Mouse (Mus musculus): ENCODE results near the gene Atp5j2. TPM values are rescaled to one million over a fixed set of nuclear protein-coding genes. Genes with fewer than 3 reads are reported as not detected.
A peak's percentile ranks its signal among the peaks of the same experiment; 100 is the strongest.

Atp5j2 gene
- total and polyA plus RNA-seq, 3 experiments = 493 to 733 (median 543) TPM

GRCm38 (mm10) chr5:145167306-145167661 lies 24.6 kb downstream of the Atp5j2 start:
- peak overlapping the region; percentile 94 for H3K9ac ChIP-seq (ENCODE audit: control insufficient read depth, low read depth, low read length, poor library complexity, severe bottlenecking)
- H3K27ac ChIP-seq (ENCODE audit: control insufficient read depth, low read depth, low read length) = peak overlapping the region; percentile 54
- TF ChIP-seq POLR2AphosphoS5 (IDR thresholded peaks at IDR 0.05; ENCODE audit: borderline replicate concordance, low read depth, low read length) = no peak
- no peak for TF ChIP-seq GABPA (IDR thresholded peaks at IDR 0.05; ENCODE audit: low read depth, low read length)
- TF ChIP-seq POLR2A (IDR thresholded peaks at IDR 0.05; ENCODE audit: control insufficient read depth in 1 of 2, insufficient read depth in 1 of 2, low read depth in 1 of 2, low read length in 2 of 2, poor library complexity in 1 of 2) = 0 out of 4 replicates have a peak, but pooled peaks have one; percentile 11 to 39

DNA sequence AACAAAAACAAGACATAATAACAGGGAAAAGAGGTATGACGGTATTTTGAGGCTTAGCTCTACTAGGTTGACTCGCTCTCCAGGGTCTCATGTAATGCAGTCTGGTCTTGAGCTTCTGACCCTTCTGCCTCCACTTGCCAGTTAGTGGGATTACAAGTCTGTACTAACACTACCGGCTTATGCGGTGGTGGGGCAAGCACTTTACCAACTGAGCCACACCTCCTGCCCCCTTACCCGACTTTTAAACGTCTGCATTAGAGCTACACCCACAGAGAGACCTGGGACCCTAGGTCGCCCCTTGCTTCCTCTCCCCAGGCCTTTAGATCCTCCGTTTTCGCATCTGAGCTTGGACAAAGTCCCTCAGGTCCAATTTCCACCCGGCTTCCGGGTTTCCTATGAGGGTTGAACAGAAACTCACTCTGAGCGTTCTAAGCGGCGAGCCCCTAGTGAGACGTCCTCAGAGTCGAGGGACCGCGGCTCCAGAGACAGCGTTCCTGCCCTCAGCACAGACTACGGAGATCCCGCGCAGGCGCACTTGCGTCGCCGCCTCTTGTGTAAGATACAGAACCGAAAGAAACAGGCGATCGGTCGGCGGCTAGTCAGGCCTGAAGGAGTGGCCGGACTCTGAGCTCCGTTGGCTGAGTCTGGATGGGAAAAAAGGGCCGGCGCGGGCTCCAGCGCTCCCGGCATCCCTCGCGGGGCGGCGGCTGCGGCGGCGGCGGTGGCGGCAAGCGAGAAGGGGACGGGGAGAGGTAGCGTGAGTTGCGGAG lies 25.1 kb downstream of the Atp5j2 start, which contains the start of the genes Ptcd1 and Cpsf4:
TSS of gene Ptcd1 (minus strand) at position 573 of the 770 bp plus-strand sequence.
TSS of gene Cpsf4 (plus strand) at position 678 of the 770 bp plus-strand sequence.
- Histone ChIP-seq H3K79me2 (ENCODE audit: control insufficient read depth, insufficient read depth, low read length, poor library complexity) (peaks cover 31% of the 10 kb centered on the region), H3K9me3 (replicated peaks; ENCODE audit: insufficient read depth, low read length) (no peaks in the 10 kb centered on the region), H3K27ac (ENCODE audit: control insufficient read depth, low read depth, low read length) (peak within 1 kb of the TSS; percentile 81), H3K27me3 (ENCODE audit: control insufficient read depth in 1 of 2, insufficient read depth in 2 of 2, low read length in 2 of 2) (no peaks in the 10 kb centered on the region), H3K4me3 (ENCODE audit: control insufficient read depth in 1 of 2, insufficient read depth in 1 of 2, low read depth in 2 of 2, low read length in 2 of 2) (peak within 1 kb of the TSS; percentile 97 to 99), H3K4me1 (ENCODE audit: control insufficient read depth in 1 of 2, insufficient read depth in 2 of 2, low read length in 2 of 2) (peaks cover 0 to 10% of the 10 kb centered on the region in 2 experiments; a peak in 3 of 4 replicates), H3K9ac (ENCODE audit: control insufficient read depth, low read depth, low read length, poor library complexity, severe bottlenecking) (peak within 1 kb of the TSS; percentile 94), H3K36me3 (ENCODE audit: control insufficient read depth in 1 of 2, insufficient read depth in 2 of 2, low read length in 2 of 2) (peaks cover 6 to 9% of the 10 kb centered on the region in 2 experiments)
- peak; percentile 13; the same call in 1 of the 2 replicates for TF ChIP-seq MAX (IDR thresholded peaks at IDR 0.05; ENCODE audit: low read length)
- peak; percentile 76 for TF ChIP-seq MXI1 (IDR thresholded peaks at IDR 0.05; ENCODE audit: low read depth, low read length)
- TF ChIP-seq ELF1 (IDR thresholded peaks at IDR 0.05; ENCODE audit: low read depth, low read length) = peak; percentile 65; the same call in 1 of the 2 replicates
- no peak; the same call in 1 of the 2 replicates for TF ChIP-seq KAT2A (conservative IDR thresholded peaks at IDR 0.05; ENCODE audit: low read depth, low read length)
- TF ChIP-seq TBP (IDR thresholded peaks at IDR 0.05; ENCODE audit: low read depth, low read length) = peak; percentile 81
- TF ChIP-seq RAD21 (IDR thresholded peaks at IDR 0.05; ENCODE audit: low read depth, low read length) = no peak
- TF ChIP-seq MYC (IDR thresholded peaks at IDR 0.05; ENCODE audit: low read depth, low read length) = peak; percentile 35; the same call in 1 of the 2 replicates
- TF ChIP-seq ETS1 (IDR thresholded peaks at IDR 0.05; ENCODE audit: low read depth, low read length) = peak; percentile 58; the same call in 1 of the 2 replicates
- no peak for TF ChIP-seq CHD2 (IDR thresholded peaks at IDR 0.05; ENCODE audit: low read length)
- TF ChIP-seq MEF2A (IDR thresholded peaks at IDR 0.05; ENCODE audit: extremely low read depth, insufficient replicate concordance, low read depth, low read length, poor library complexity, severe bottlenecking) = no peak
- TF ChIP-seq ZMIZ1 (IDR thresholded peaks at IDR 0.05; ENCODE audit: low read depth, low read length) = 0 out of 2 replicates have a peak, but pooled peaks have one; percentile 63
- peak; percentile 99 for TF ChIP-seq SIN3A (IDR thresholded peaks at IDR 0.05; ENCODE audit: low read length)
- no peak for TF ChIP-seq GATA1 (IDR thresholded peaks at IDR 0.05; ENCODE audit: low read depth, low read length)
- TF ChIP-seq HCFC1 (IDR thresholded peaks at IDR 0.05; ENCODE audit: low read depth, low read length) = peak; percentile 94
- TF ChIP-seq POLR2AphosphoS5 (IDR thresholded peaks at IDR 0.05; ENCODE audit: borderline replicate concordance, low read depth, low read length) = no peak
- peak; percentile 94 for TF ChIP-seq NRF1 (IDR thresholded peaks at IDR 0.05; ENCODE audit: insufficient read depth, low read depth, low read length, poor library complexity, severe bottlenecking)
- peak; percentile 87 for TF ChIP-seq POLR2AphosphoS2 (IDR thresholded peaks at IDR 0.05; ENCODE audit: low read length)
- TF ChIP-seq POLR2A (IDR thresholded peaks at IDR 0.05; ENCODE audit: control insufficient read depth in 1 of 2, insufficient read depth in 1 of 2, low read depth in 1 of 2, low read length in 2 of 2, poor library complexity in 1 of 2) = peak; percentile 7 to 92; a peak in 2 of 4 replicates
- peak; percentile 92 for TF ChIP-seq NELFE (IDR thresholded peaks at IDR 0.05; ENCODE audit: low read depth, low read length)
- peak; percentile 54 for TF ChIP-seq TCF12 (IDR thresholded peaks at IDR 0.05; ENCODE audit: low read depth, low read length)
- 0 out of 4 replicates have a peak, but pooled peaks of 1 of the 2 experiments have one; percentile 11 for TF ChIP-seq EP300 (IDR thresholded peaks at IDR 0.05; ENCODE audit: low read depth in 1 of 2, low read length in 2 of 2)
- TF ChIP-seq ZNF384 (IDR thresholded peaks at IDR 0.05; ENCODE audit: low read depth, low read length) = peak; percentile 70
- TF ChIP-seq BHLHE40 (IDR thresholded peaks at IDR 0.05; ENCODE audit: borderline replicate concordance, low read depth, low read length) = no peak
- no peak for TF ChIP-seq CTCF (IDR thresholded peaks at IDR 0.05 in 2 of 3, conservative IDR thresholded peaks at IDR 0.05 in 1 of 3; ENCODE audit: control insufficient read depth in 1 of 3, insufficient read depth in 1 of 3, low read depth in 2 of 3, low read length in 3 of 3, poor library complexity in 1 of 3, severe bottlenecking in 1 of 3)
- peak; percentile 83 for TF ChIP-seq MAZ (IDR thresholded peaks at IDR 0.05; ENCODE audit: low read depth, low read length)
- TF ChIP-seq TAL1 (IDR thresholded peaks at IDR 0.05; ENCODE audit: low read length) = no peak
- DNase-seq (ENCODE audit: low read depth, low spot score) = peak; percentile 99

More at GRCm38 (mm10) chr5:145167306-145167661, 24.6 kb downstream of the Atp5j2 start:
- peaks cover 0 to 10% of the 10 kb centered on the region in 2 experiments; a peak in 3 of 4 replicates for H3K4me1 ChIP-seq (ENCODE audit: control insufficient read depth in 1 of 2, insufficient read depth in 2 of 2, low read length in 2 of 2)
- peak overlapping the region; percentile 97 to 99 for H3K4me3 ChIP-seq (ENCODE audit: control insufficient read depth in 1 of 2, insufficient read depth in 1 of 2, low read depth in 2 of 2, low read length in 2 of 2)
- peaks cover 9% of the 10 kb centered on the region in 2 experiments for H3K36me3 ChIP-seq (ENCODE audit: control insufficient read depth in 1 of 2, insufficient read depth in 2 of 2, low read length in 2 of 2)
- H3K79me2 ChIP-seq (ENCODE audit: control insufficient read depth, insufficient read depth, low read length, poor library complexity) = peaks cover 31% of the 10 kb centered on the region
- DNase-seq (ENCODE audit: low read depth, low spot score) = no peak
- H3K27me3 ChIP-seq (ENCODE audit: control insufficient read depth in 1 of 2, insufficient read depth in 2 of 2, low read length in 2 of 2) = no peaks in the 10 kb centered on the region
- H3K9me3 ChIP-seq (replicated peaks; ENCODE audit: insufficient read depth, low read length) = no peaks in the 10 kb centered on the region
